Mouse (Mus musculus) cerebellum, adult (tissue): Measurements from ENCODE around the gene Ofcc1.

Experiments used
- ATAC-seq: cut with Nextera tagmentation; 2 replicates; pipeline ENCODE4 v1.9.2; 2017; ENCODE audit warnings: mild to moderate bottlenecking, moderate library complexity, mixed read lengths; ENCODE audit not compliant: insufficient number of reproducible peaks, low FRiP score, low TSS enrichment

The Ofcc1 gene

GRCm38 (mm10) chr13:40361288-40361687, at the start of gene Ofcc1:
Gene Ofcc1, minus strand, starts transcription at chr13:40361450.
- no peak for ATAC-seq

GRCm38 (mm10) chr13:40390120-40390519, 28.9 kb upstream of the Ofcc1 start:
- no peak for ATAC-seq

- no peak for ATAC-seq
These were observed 26.2 kb upstream of the Ofcc1 start for GRCm38 (mm10) chr13:40387446-40387845.

- ATAC-seq = no peak
These were observed 23.7 kb upstream of the Ofcc1 start for GRCm38 (mm10) chr13:40384962-40385361.

- ATAC-seq = no peak
These were observed 15.5 kb upstream of the Ofcc1 start for GRCm38 (mm10) chr13:40376773-40377172.

- ATAC-seq = no peak
These were observed 5.5 kb upstream of the Ofcc1 start for GRCm38 (mm10) chr13:40366762-40367161.

GRCm38 (mm10) chr13:40364855-40365254, 3.6 kb upstream of the Ofcc1 start:
- ATAC-seq = no peak

GRCm38 (mm10) chr13:40360692-40361091, 558 bp downstream of the Ofcc1 start:
- ATAC-seq = peak; percentile 36; the same call in 1 of the 2 replicates

- ATAC-seq = no peak
These were observed 14.2 kb downstream of the Ofcc1 start for GRCm38 (mm10) chr13:40347045-40347444.

- ATAC-seq = no peak
These were observed 37.9 kb downstream of the Ofcc1 start for GRCm38 (mm10) chr13:40323301-40323700.

GRCm38 (mm10) chr13:40320814-40321525, 40.3 kb downstream of the Ofcc1 start:
- ATAC-seq = no peak

- ATAC-seq = no peak
These were observed 43.5 kb downstream of the Ofcc1 start for GRCm38 (mm10) chr13:40317731-40318130.

GRCm38 (mm10) chr13:40315158-40315792, 46.0 kb downstream of the Ofcc1 start:
- no peak for ATAC-seq

- ATAC-seq = no peak
These were observed 68.4 kb downstream of the Ofcc1 start for GRCm38 (mm10) chr13:40292891-40293290.

GRCm38 (mm10) chr13:40290846-40291245, 70.4 kb downstream of the Ofcc1 start:
- no peak for ATAC-seq

GRCm38 (mm10) chr13:40288650-40289049, 72.6 kb downstream of the Ofcc1 start:
- no peak for ATAC-seq

GRCm38 (mm10) chr13:40287266-40288002, 73.8 kb downstream of the Ofcc1 start:
- no peak for ATAC-seq

GRCm38 (mm10) chr13:40285234-40285791, 75.9 kb downstream of the Ofcc1 start:
- no peak for ATAC-seq

- no peak for ATAC-seq
These were observed 80.6 kb downstream of the Ofcc1 start for GRCm38 (mm10) chr13:40280616-40281015.

- no peak for ATAC-seq
These were observed 93.7 kb downstream of the Ofcc1 start for GRCm38 (mm10) chr13:40267546-40267945.
